Mouse (Mus musculus): ENCODE data around the gene 2310009B15Rik.
A peak's percentile ranks its signal among the peaks of the same experiment; 100 is the strongest.

The 2310009B15Rik gene

GRCm38 (mm10) chr1:138842315-138842714 lies 14.3 kb downstream of the 2310009B15Rik start:
- no peak for DNase-seq

GRCm38 (mm10) chr1:138841306-138842095 lies 15.2 kb downstream of the 2310009B15Rik start:
- DNase-seq: peak; percentile 47 to 57

GRCm38 (mm10) chr1:138840440-138841305 lies 16.0 kb downstream of the 2310009B15Rik start:
- no peak for DNase-seq

- DNase-seq: no peak
These were observed 16.7 kb downstream of the 2310009B15Rik start for GRCm38 (mm10) chr1:138839809-138840430.

- no peak for DNase-seq
These were observed 17.4 kb downstream of the 2310009B15Rik start for GRCm38 (mm10) chr1:138839291-138839690.

- no peak for DNase-seq
These were observed 18.6 kb downstream of the 2310009B15Rik start for GRCm38 (mm10) chr1:138837786-138838743.

DNA sequence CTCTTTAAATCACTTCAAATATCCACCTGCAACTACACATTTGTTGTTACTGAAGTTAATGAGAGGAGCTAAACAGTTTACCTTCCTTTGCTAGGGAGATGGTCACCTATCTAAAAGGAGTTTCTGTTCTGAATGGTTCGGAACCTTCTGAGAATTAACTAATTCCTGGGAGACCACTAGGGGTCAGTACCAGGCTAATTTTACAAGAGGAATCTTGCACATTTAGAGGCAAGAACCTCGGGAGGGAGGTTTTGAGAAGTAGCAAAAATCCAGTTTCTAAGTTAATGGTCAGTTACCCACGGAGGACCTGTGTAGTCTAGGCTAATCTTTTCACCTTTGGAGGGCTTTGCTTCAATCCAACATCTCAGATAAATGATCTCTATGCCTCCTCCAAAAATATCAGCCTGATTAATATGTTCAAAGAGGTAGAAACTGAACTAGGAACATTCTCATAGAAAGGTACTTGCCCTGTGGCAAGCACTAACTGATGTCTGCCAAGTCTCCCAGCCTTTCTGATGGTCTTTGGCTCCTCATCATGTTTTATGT lies 21.2 kb downstream of the 2310009B15Rik start:
- no peak for DNase-seq

GRCm38 (mm10) chr1:138831309-138831708 lies 25.3 kb downstream of the 2310009B15Rik start:
- no peak for DNase-seq

GRCm38 (mm10) chr1:138826841-138827240 lies 29.8 kb downstream of the 2310009B15Rik start:
- no peak for DNase-seq

DNA sequence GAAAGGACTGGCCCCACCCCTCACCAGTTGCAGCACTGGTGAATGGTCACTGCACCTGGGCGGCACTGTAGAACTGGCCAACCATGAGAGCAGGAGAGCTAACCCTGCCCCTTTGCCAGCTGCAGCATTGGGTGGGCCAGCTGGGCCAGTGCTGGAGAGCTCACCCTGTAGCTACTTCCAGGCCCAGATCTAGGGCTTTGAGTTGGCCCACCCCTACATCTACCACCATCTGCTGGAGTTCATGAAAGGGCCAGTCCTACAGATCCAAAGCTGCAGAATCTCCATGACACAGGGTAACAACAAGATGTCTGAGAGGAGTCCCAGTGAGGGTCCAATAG lies 33.7 kb downstream of the 2310009B15Rik start:
- no peak for DNase-seq

GRCm38 (mm10) chr1:138822255-138822984 lies 34.2 kb downstream of the 2310009B15Rik start:
- DNase-seq: no peak

All from lung, postnatal 4 days (tissue).